Mouse (Mus musculus) liver, embryonic 16.5 days (tissue): ENCODE results near the gene Adamtsl2. TPM values are rescaled to one million over a fixed set of nuclear protein-coding genes. Genes with fewer than 3 reads are reported as not detected.

Experiments
- ATAC-seq: fragments of 200-750 bp; cut with Nextera tagmentation; 2 replicates; pipeline ENCODE4 v1.8.0; 2017; ENCODE audit warnings: low read depth, mild to moderate bottlenecking, moderate number of reproducible peaks, moderate library complexity
- H3K27ac ChIP-seq: fragments of 300-500 bp; sonication (generic); 2 replicates; pipeline ENCODE4 v1.5.1; 2014; ENCODE audit warnings: mild to moderate bottlenecking, low read length
- H3K27me3 ChIP-seq: fragments of 300-500 bp; sonication (generic); 2 replicates; pipeline ENCODE4 v1.6.1; 2014; ENCODE audit warnings: low read depth, low read length, mixed read lengths; ENCODE audit not compliant: control insufficient read depth, insufficient read depth
- H3K36me3 ChIP-seq: fragments of 300-500 bp; sonication (generic); 2 replicates; pipeline ENCODE4 v1.6.1; 2014; ENCODE audit warnings: mild to moderate bottlenecking; ENCODE audit not compliant: control insufficient read depth, insufficient read depth
- H3K4me1 ChIP-seq: fragments of 300-500 bp; sonication (generic); 2 replicates; pipeline ENCODE4 v1.6.1; 2014; ENCODE audit warnings: low read depth, low read length, mixed read lengths; ENCODE audit not compliant: control insufficient read depth
- H3K4me2 ChIP-seq: fragments of 300-500 bp; sonication (generic); 2 replicates; pipeline ENCODE4 v1.6.1; 2014; ENCODE audit warnings: low read depth, low read length, mixed read lengths
- H3K4me3 ChIP-seq: fragments of 300-500 bp; sonication (generic); 2 replicates; pipeline ENCODE4 v1.5.1; 2014; ENCODE audit warnings: low read depth, mild to moderate bottlenecking, low read length
- H3K9ac ChIP-seq: fragments of 300-500 bp; sonication (generic); 2 replicates; pipeline ENCODE4 v1.6.1; 2014; ENCODE audit warnings: low read depth, low read length
- H3K9me3 ChIP-seq: fragments of 300-500 bp; sonication (generic); replicated peaks from 2 replicates; pipeline ENCODE4 v1.6.1; 2016; ENCODE audit warnings: low read length; ENCODE audit not compliant: control insufficient read depth
- WGBS: fragments of 180-500 bp; shearing (Covaris S2); extraction: QIAGEN DNeasy Blood & Tissue Kit; methylation state at CpG from one replicate; pipeline ENCODE4 v1.1.7; 2014; ENCODE audit not compliant: insufficient replicate concordance; 5-methylcytosine and 5-hydroxymethylcytosine counted together
- polyA plus RNA-seq: library from polyadenylated mRNA; unstranded; fragments of >200 nt; fragmentation: Nextera tagmentation; extraction: Ambion mirVana; gene quantifications from 2 replicates; pipeline ENCODE4 v1.2.1, GENCODE M21; 2015

Adamtsl2 gene
- polyA plus RNA-seq, 1 experiment from 2014 or later = 0.76 TPM

- ATAC-seq = no peak
Observed at GRCm38 (mm10) chr2:27118452-27118851, 39.3 kb downstream of the Adamtsl2 start.

GRCm38 (mm10) chr2:27119766-27120165 lies 40.6 kb downstream of the Adamtsl2 start:
- Histone ChIP-seq H3K27me3 (no peaks in the 10 kb centered on the region), H3K36me3 (no peaks in the 10 kb centered on the region), H3K9me3 (no peaks in the 10 kb centered on the region), H3K4me2 (no peak overlapping the region), H3K9ac (no peak overlapping the region), H3K4me1 (no peaks in the 10 kb centered on the region), H3K4me3 (no peak overlapping the region), H3K27ac (no peak overlapping the region)
- WGBS = 66% methylated on average over 2 of the region's 2 CpGs
- ATAC-seq = no peak

More at GRCm38 (mm10) chr2:27118452-27118851, 39.3 kb downstream of the Adamtsl2 start:
- Histone ChIP-seq H3K4me3 (no peak overlapping the region), H3K9ac (no peak overlapping the region), H3K4me2 (no peak overlapping the region), H3K36me3 (no peaks in the 10 kb centered on the region), H3K27ac (no peak overlapping the region), H3K9me3 (no peaks in the 10 kb centered on the region), H3K4me1 (no peaks in the 10 kb centered on the region), H3K27me3 (no peaks in the 10 kb centered on the region)
- WGBS = 41% methylated on average over 4 of the region's 4 CpGs

- no peaks in the 10 kb centered on the region for H3K4me1 ChIP-seq
- H3K9me3 ChIP-seq = no peaks in the 10 kb centered on the region
- no peaks in the 10 kb centered on the region for H3K36me3 ChIP-seq
- ATAC-seq = no peak
- H3K27ac ChIP-seq = no peak overlapping the region
- H3K4me3 ChIP-seq = no peak overlapping the region
- H3K4me2 ChIP-seq = no peak overlapping the region
- no peaks in the 10 kb centered on the region for H3K27me3 ChIP-seq
- no peak overlapping the region for H3K9ac ChIP-seq
- 71% methylated on average over 8 of the region's 8 CpGs for WGBS
Observed at GRCm38 (mm10) chr2:27120241-27120641, 41.1 kb downstream of the Adamtsl2 start.

GRCm38 (mm10) chr2:27121626-27122355 lies 42.6 kb downstream of the Adamtsl2 start:
- H3K27ac ChIP-seq = no peak overlapping the region
- ATAC-seq = peak; percentile 27; the same call in 1 of the 2 replicates

GRCm38 (mm10) chr2:27122578-27122977 lies 43.4 kb downstream of the Adamtsl2 start:
- Histone ChIP-seq H3K4me1 (no peaks in the 10 kb centered on the region), H3K4me3 (no peak overlapping the region), H3K9ac (no peak overlapping the region), H3K9me3 (no peaks in the 10 kb centered on the region), H3K36me3 (no peaks in the 10 kb centered on the region), H3K27ac (no peak overlapping the region), H3K4me2 (no peak overlapping the region), H3K27me3 (no peaks in the 10 kb centered on the region)
- ATAC-seq = no peak
- 45% methylated on average over 9 of the region's 9 CpGs for WGBS

More at GRCm38 (mm10) chr2:27121626-27122355, 42.6 kb downstream of the Adamtsl2 start:
- WGBS = 15% methylated on average over 9 of the region's 9 CpGs
- Histone ChIP-seq H3K4me3 (no peak overlapping the region), H3K4me2 (no peak overlapping the region), H3K9me3 (no peaks in the 10 kb centered on the region), H3K36me3 (no peaks in the 10 kb centered on the region), H3K4me1 (no peaks in the 10 kb centered on the region), H3K27me3 (no peaks in the 10 kb centered on the region), H3K9ac (no peak overlapping the region)

GRCm38 (mm10) chr2:27123121-27123520 lies 43.9 kb downstream of the Adamtsl2 start:
- no peaks in the 10 kb centered on the region for H3K27me3 ChIP-seq
- no peak overlapping the region for H3K9ac ChIP-seq
- no peak overlapping the region for H3K4me2 ChIP-seq
- 69% methylated on average over 4 of the region's 4 CpGs for WGBS
- H3K36me3 ChIP-seq = no peaks in the 10 kb centered on the region
- H3K27ac ChIP-seq = no peak overlapping the region
- H3K9me3 ChIP-seq = no peaks in the 10 kb centered on the region
- H3K4me1 ChIP-seq = no peaks in the 10 kb centered on the region
- H3K4me3 ChIP-seq = no peak overlapping the region
- no peak for ATAC-seq

- Histone ChIP-seq H3K27me3 (no peaks in the 10 kb centered on the region), H3K4me1 (no peaks in the 10 kb centered on the region), H3K4me2 (no peak overlapping the region), H3K9me3 (no peaks in the 10 kb centered on the region), H3K27ac (no peak overlapping the region), H3K36me3 (no peaks in the 10 kb centered on the region), H3K9ac (no peak overlapping the region), H3K4me3 (no peak overlapping the region)
- 25% methylated on average over 10 of the region's 10 CpGs for WGBS
- no peak for ATAC-seq
Observed at GRCm38 (mm10) chr2:27125979-27126378, 46.8 kb downstream of the Adamtsl2 start.

GRCm38 (mm10) chr2:27126496-27126895 lies 47.3 kb downstream of the Adamtsl2 start:
- Histone ChIP-seq H3K4me1 (no peaks in the 10 kb centered on the region), H3K4me3 (no peak overlapping the region), H3K4me2 (no peak overlapping the region), H3K27me3 (no peaks in the 10 kb centered on the region), H3K9ac (no peak overlapping the region), H3K9me3 (no peaks in the 10 kb centered on the region), H3K36me3 (no peaks in the 10 kb centered on the region), H3K27ac (no peak overlapping the region)
- 63% methylated on average over 4 of the region's 4 CpGs for WGBS
- no peak for ATAC-seq

- Histone ChIP-seq H3K4me1 (no peaks in the 10 kb centered on the region), H3K9me3 (no peaks in the 10 kb centered on the region), H3K4me2 (no peak overlapping the region), H3K9ac (no peak overlapping the region), H3K27ac (no peak overlapping the region), H3K4me3 (no peak overlapping the region), H3K36me3 (no peaks in the 10 kb centered on the region), H3K27me3 (no peaks in the 10 kb centered on the region)
- ATAC-seq = no peak
- 34% methylated on average over 3 of the region's 3 CpGs for WGBS
Observed at GRCm38 (mm10) chr2:27128990-27129389, 49.8 kb downstream of the Adamtsl2 start.
